Mouse (Mus musculus) urinary bladder, adult 18-20 months (tissue): ENCODE data around the gene Mllt10.
A peak's percentile ranks its signal among the peaks of the same experiment; 100 is the strongest.

Experiments
- DNase-seq, 2 experiments: peaks; one replicate each; pipeline ENCODE4 v3.0.0; 2022; ENCODE audit warnings: low spot score in 2 of 2, mixed read lengths in 2 of 2

The Mllt10 gene

GRCm38 (mm10) chr2:18034371-18035250 is 20.4 kb upstream of the Mllt10 start:
- no peak for DNase-seq

GRCm38 (mm10) chr2:18037491-18037890 is 17.5 kb upstream of the Mllt10 start, which contains the start of gene A930004D18Rik:
TSS of gene A930004D18Rik (minus strand) at chr2:18037737.
- DNase-seq: no peak

GRCm38 (mm10) chr2:18038141-18038752 is 16.8 kb upstream of the Mllt10 start:
- no peak for DNase-seq

GRCm38 (mm10) chr2:18038895-18039371 is 16.1 kb upstream of the Mllt10 start:
- no peak for DNase-seq

GRCm38 (mm10) chr2:18039566-18040290 is 15.3 kb upstream of the Mllt10 start:
- DNase-seq: no peak

- DNase-seq: no peak
Observed at GRCm38 (mm10) chr2:18040347-18041160, 14.5 kb upstream of the Mllt10 start.

GRCm38 (mm10) chr2:18041199-18041885 is 13.7 kb upstream of the Mllt10 start:
- no peak for DNase-seq

- DNase-seq: no peak
Observed at GRCm38 (mm10) chr2:18045143-18045780, 9.8 kb upstream of the Mllt10 start.

GRCm38 (mm10) chr2:18045781-18046181 is 9.3 kb upstream of the Mllt10 start:
- DNase-seq: no peak

- DNase-seq: no peak
Observed at GRCm38 (mm10) chr2:18046186-18046585, 8.9 kb upstream of the Mllt10 start.

GRCm38 (mm10) chr2:18046758-18047645 is 8.0 kb upstream of the Mllt10 start:
- DNase-seq: peak; percentile 56 to 65

- DNase-seq: peak; percentile 52 to 73
Observed at GRCm38 (mm10) chr2:18047646-18048452, 7.2 kb upstream of the Mllt10 start.

GRCm38 (mm10) chr2:18048453-18049075 is 6.5 kb upstream of the Mllt10 start, which contains the start of gene Skida1:
TSS of gene Skida1 (minus strand) at chr2:18049051.
- DNase-seq: no peak

- no peak for DNase-seq
Observed at GRCm38 (mm10) chr2:18049279-18049821, 5.7 kb upstream of the Mllt10 start.

- DNase-seq: no peak
Observed at GRCm38 (mm10) chr2:18050018-18050417, 5.0 kb upstream of the Mllt10 start.

GRCm38 (mm10) chr2:18050541-18050985 is 4.5 kb upstream of the Mllt10 start:
- no peak for DNase-seq
